8 mouse cellular contexts compared by ENCODE assay signal in genomic region chr5:76951106-76952027, GRCm38 (mm10). TPM values are rescaled to one million over a fixed set of nuclear protein-coding genes. Genes with fewer than 3 reads are reported as not detected.
DNase-seq lines count a peak whose midpoint lies in the region; ATAC-seq and TF ChIP-seq lines count a peak whose summit lies in the region.

Gene Paics, plus strand, starts transcription at chr5:76951307.
Gene Ppat, minus strand, starts transcription at chr5:76951578.

- H3K9me3 ChIP-seq in heart, embryonic 11.5 days (replicated peaks; ENCODE audit: control insufficient read depth, low read length) = no peaks in the 10 kb centered on the region
- H3K9me3 ChIP-seq in kidney, embryonic 16.5 days (ENCODE audit: low read length) = no peaks in the 10 kb centered on the region

- TF ChIP-seq CTCF in liver, adult 2 months (IDR thresholded peaks at IDR 0.05; ENCODE audit: low read depth, low read length) = no peak

- H3ac ChIP-seq in myocyte (ENCODE audit: control insufficient read depth, insufficient read length) = peak within 1 kb of the TSS; percentile 59

- peak within 1 kb of the TSS; percentile 87 for H3K4me3 ChIP-seq in heart, embryonic 11.5 days (ENCODE audit: low read depth, low read length)
- peak within 1 kb of the TSS; percentile 91 for H3K4me3 ChIP-seq in kidney, embryonic 16.5 days (ENCODE audit: low read length)
- H3K4me3 ChIP-seq in liver, adult 2 months (ENCODE audit: insufficient read depth, low read depth, low read length) = peak within 1 kb of the TSS; percentile 92
- peak within 1 kb of the TSS; percentile 91 for H3K4me3 ChIP-seq in myocyte

- DNase-seq in B cell, adult 2 months = peak; percentile 98
- DNase-seq in brain, adult 2 months (ENCODE audit: low read depth, low spot score) = peak; percentile 99
- peak; percentile 92 for DNase-seq in liver, adult 2 months (ENCODE audit: extremely low read depth, low read depth, low spot score)
- peak; percentile 98 for DNase-seq in splenic B cell, adult 2 months (ENCODE audit: low read depth, low spot score)

- H3K4me1 ChIP-seq in heart, embryonic 11.5 days (ENCODE audit: control insufficient read depth, insufficient read depth, low read length) = peaks cover 33% of the 10 kb centered on the region
- peaks cover 26% of the 10 kb centered on the region for H3K4me1 ChIP-seq in kidney, embryonic 16.5 days (ENCODE audit: insufficient read depth, low read length)
- H3K4me1 ChIP-seq in liver, adult 2 months (ENCODE audit: control insufficient read depth, insufficient read depth, low read length) = peaks cover 33% of the 10 kb centered on the region

- H3K36me3 ChIP-seq in heart, embryonic 11.5 days (ENCODE audit: control insufficient read depth, insufficient read depth, low read length) = peaks cover 4% of the 10 kb centered on the region; the same call in 1 of the 2 replicates
- H3K36me3 ChIP-seq in kidney, embryonic 16.5 days (ENCODE audit: insufficient read depth, low read length) = peaks cover 9% of the 10 kb centered on the region; the same call in 1 of the 2 replicates
- peaks cover 3% of the 10 kb centered on the region for H3K36me3 ChIP-seq in liver, adult 2 months (ENCODE audit: control insufficient read depth, insufficient read depth, low read length)
- H3K36me3 ChIP-seq in myocyte (ENCODE audit: control insufficient read depth, insufficient read depth) = peaks cover 2% of the 10 kb centered on the region
- H3K36me3 ChIP-seq in splenic B cell, adult 2 months (ENCODE audit: control insufficient read depth, insufficient read depth, low read length, poor library complexity, severe bottlenecking) = no peaks in the 10 kb centered on the region

- H3K9ac ChIP-seq in heart, embryonic 11.5 days (ENCODE audit: low read depth, low read length) = peak within 1 kb of the TSS; percentile 89
- H3K9ac ChIP-seq in kidney, embryonic 16.5 days (replicated peaks; ENCODE audit: low read length) = peak within 1 kb of the TSS; percentile 88
- H3K9ac ChIP-seq in liver, adult 2 months (ENCODE audit: low read depth, low read length) = peak within 1 kb of the TSS; percentile 96

- ATAC-seq in erythroblast, adult 5-6 weeks (replicated peaks; ENCODE audit: low FRiP score, poor library complexity, severe bottlenecking) = peak; percentile 93
- peak; percentile 95 for ATAC-seq in heart, embryonic 11.5 days (replicated peaks; ENCODE audit: insufficient number of reproducible peaks, low FRiP score, low TSS enrichment)
- ATAC-seq in kidney, embryonic 16.5 days (ENCODE audit: low FRiP score, low TSS enrichment) = peak; percentile 98

- peaks cover 19% of the 10 kb centered on the region; the same call in 1 of the 2 replicates for H3K79me2 ChIP-seq in liver, adult 2 months (ENCODE audit: control insufficient read depth, insufficient read depth, low read length)
- H3K79me2 ChIP-seq in myocyte (ENCODE audit: control insufficient read depth, insufficient read depth) = peaks cover 77% of the 10 kb centered on the region

- H3K27ac ChIP-seq in heart, embryonic 11.5 days (ENCODE audit: low read depth, low read length) = peak within 1 kb of the TSS; percentile 91
- H3K27ac ChIP-seq in kidney, embryonic 16.5 days (ENCODE audit: low read length) = peak within 1 kb of the TSS; percentile 95
- H3K27ac ChIP-seq in liver, adult 2 months (replicated peaks; ENCODE audit: insufficient read depth, low read depth, low read length) = peak within 1 kb of the TSS; percentile 95

- WGBS in heart, embryonic 11.5 days (ENCODE audit: insufficient replicate concordance) = under 1% methylated on average over 81 of the region's 81 CpGs
- under 1% methylated on average over 80 of the region's 81 CpGs for WGBS in kidney, embryonic 16.5 days
- under 1% methylated on average over 81 of the region's 81 CpGs for WGBS in liver, adult 2 months

- H3K4me2 ChIP-seq in heart, embryonic 11.5 days = peak within 1 kb of the TSS; percentile 90
- H3K4me2 ChIP-seq in kidney, embryonic 16.5 days (replicated peaks; ENCODE audit: low read depth, low read length) = peak within 1 kb of the TSS; percentile 84
- peak within 1 kb of the TSS; percentile 95 for H3K4me2 ChIP-seq in myocyte (ENCODE audit: low read depth)

- H3K27me3 ChIP-seq in heart, embryonic 11.5 days (ENCODE audit: control insufficient read depth, insufficient read depth, low read length) = no peaks in the 10 kb centered on the region
- H3K27me3 ChIP-seq in kidney, embryonic 16.5 days (ENCODE audit: insufficient read depth, low read length) = no peaks in the 10 kb centered on the region
- no peaks in the 10 kb centered on the region for H3K27me3 ChIP-seq in liver, adult 2 months (ENCODE audit: control insufficient read depth, insufficient read depth, low read length)
- H3K27me3 ChIP-seq in myocyte (ENCODE audit: control insufficient read depth, insufficient read depth, insufficient read length) = no peaks in the 10 kb centered on the region
- no peaks in the 10 kb centered on the region for H3K27me3 ChIP-seq in splenic B cell, adult 2 months (ENCODE audit: control insufficient read depth, insufficient read depth, low read length, poor library complexity, severe bottlenecking)

- peak; percentile 87 for TF ChIP-seq POLR2A in liver, adult 2 months (IDR thresholded peaks at IDR 0.05; ENCODE audit: extremely low read depth, insufficient read depth, low read length)
- TF ChIP-seq POLR2A in myocyte (IDR thresholded peaks at IDR 0.05; ENCODE audit: insufficient read length, low read depth) = peak; percentile 100

TF ChIP-seq in myocyte, 11 proteins besides CTCF, POLR2A, EP300 and RAD21:
- TF ChIP-seq SRF (IDR thresholded peaks at IDR 0.05; ENCODE audit: control insufficient read depth, insufficient read length, low read depth) (no peak), POLR2AphosphoS2 (IDR thresholded peaks at IDR 0.05; ENCODE audit: insufficient read length, low read depth) (peak; percentile 98), TCF12 (IDR thresholded peaks at IDR 0.05; ENCODE audit: insufficient read depth, poor library complexity, severe bottlenecking) (no peak), MYOD1 (IDR thresholded peaks at IDR 0.05; ENCODE audit: control insufficient read depth in 1 of 3, insufficient read length in 2 of 3, low read depth in 2 of 3) (peak in 2 of 3 experiments; percentile 58 to 78), USF1 (IDR thresholded peaks at IDR 0.05; ENCODE audit: low read depth) (no peak), TCF3 (IDR thresholded peaks at IDR 0.05; ENCODE audit: insufficient read length, low read depth) (no peak), E2F4 (IDR thresholded peaks at IDR 0.05; ENCODE audit: insufficient read depth) (peak; percentile 30), MAX (IDR thresholded peaks at IDR 0.05; ENCODE audit: low read depth) (peak; percentile 4), MYOG (IDR thresholded peaks at IDR 0.05; ENCODE audit: control insufficient read depth in 1 of 3, insufficient read depth in 1 of 3, insufficient read length in 2 of 3, low read depth in 2 of 3) (peak in 2 of 3 experiments; percentile 73 to 80), REST (IDR thresholded peaks at IDR 0.05; ENCODE audit: insufficient read depth, insufficient read length) (peak; percentile 17), CEBPB (IDR thresholded peaks at IDR 0.05; ENCODE audit: insufficient read depth, poor library complexity, severe bottlenecking) (no peak)

RNA-seq across cellular contexts. Expression of gene Paics, which starts in this region (rescaled TPM):
- 72.1 and 74.2 TPM in 2 replicates for total RNA-seq in erythroblast, adult 5-6 weeks (2015; ENCODE audit: low replicate concordance)
- total RNA-seq in erythroblast, adult 5-6 weeks (2017; ENCODE audit: low replicate concordance) = 55.9 and 80.4 TPM in 2 replicates
- 270 and 300 TPM in 2 replicates for polyA plus RNA-seq in heart, embryonic 11.5 days (2014; fragmentation: Nextera tagmentation; extraction: Ambion mirVana)
- polyA plus RNA-seq in kidney, embryonic 16.5 days (2015; fragmentation: Nextera tagmentation; extraction: Ambion mirVana) = 349 and 353 TPM in 2 replicates
- 303 and 359 TPM in 2 replicates for total RNA-seq in liver, adult 2 months (2014; rRNA removed)
- 165 and 187 TPM in 2 replicates for polyA plus RNA-seq in liver, adult 2 months (2012; rRNA removed)
- 69.9 TPM for polyA plus RNA-seq in myocyte (2012; fragmentation: generic; extraction: Trizol)

RNA-seq across cellular contexts. Expression of gene Ppat, which starts in this region (rescaled TPM):
- total RNA-seq in erythroblast, adult 5-6 weeks (2015; ENCODE audit: low replicate concordance) = 9.8 and 13.3 TPM in 2 replicates
- 12.0 and 12.8 TPM in 2 replicates for total RNA-seq in erythroblast, adult 5-6 weeks (2017; ENCODE audit: low replicate concordance)
- 38.7 and 39.6 TPM in 2 replicates for polyA plus RNA-seq in heart, embryonic 11.5 days (2014; fragmentation: Nextera tagmentation; extraction: Ambion mirVana)
- polyA plus RNA-seq in kidney, embryonic 16.5 days (2015; fragmentation: Nextera tagmentation; extraction: Ambion mirVana) = 42.0 and 42.4 TPM in 2 replicates
- 22.8 and 30.3 TPM in 2 replicates for total RNA-seq in liver, adult 2 months (2014; rRNA removed)
- polyA plus RNA-seq in liver, adult 2 months (2012; rRNA removed) = 5.3 and 6.4 TPM in 2 replicates
- 6.9 TPM for polyA plus RNA-seq in myocyte (2012; fragmentation: generic; extraction: Trizol)

Comparison
In these comparisons a context has a peak if more than half of its experiments do, and no peak if none do; other contexts are left out.
1. Peak in every context shown above with its lines: DNase-seq, ATAC-seq, H3K4me3 ChIP-seq and H3K27ac ChIP-seq.